Mouse (Mus musculus): ENCODE data around the gene Olfr913. TPM values are rescaled to one million over a fixed set of nuclear protein-coding genes. Genes with fewer than 3 reads are reported as not detected.

The Olfr913 gene
- not detected for total RNA-seq (2022)

DNA sequence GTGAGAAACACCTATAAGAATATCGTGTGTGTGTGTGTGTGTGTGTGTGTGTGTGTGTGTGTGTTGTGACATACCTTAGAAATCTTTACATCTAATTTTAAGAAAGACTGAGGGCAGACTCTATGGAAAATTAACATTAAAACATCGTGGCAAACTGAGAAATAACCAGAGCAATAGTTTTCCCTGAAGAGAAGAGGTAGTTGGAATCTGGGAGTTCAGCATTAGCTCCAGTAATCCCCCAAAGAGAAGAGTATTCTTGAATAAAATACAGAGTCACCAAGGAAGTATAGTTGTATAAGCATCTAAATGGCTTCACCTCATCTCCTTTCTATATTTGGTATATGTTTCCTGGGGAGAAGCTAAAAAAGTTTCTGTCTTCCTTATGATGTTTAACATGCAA is at the start of gene Olfr913:
Gene Olfr913 (plus strand): TSS at position 301 of the 400 bp plus-strand sequence.
- no peak for DNase-seq (ENCODE audit: low spot score in 2 of 2)

DNA sequence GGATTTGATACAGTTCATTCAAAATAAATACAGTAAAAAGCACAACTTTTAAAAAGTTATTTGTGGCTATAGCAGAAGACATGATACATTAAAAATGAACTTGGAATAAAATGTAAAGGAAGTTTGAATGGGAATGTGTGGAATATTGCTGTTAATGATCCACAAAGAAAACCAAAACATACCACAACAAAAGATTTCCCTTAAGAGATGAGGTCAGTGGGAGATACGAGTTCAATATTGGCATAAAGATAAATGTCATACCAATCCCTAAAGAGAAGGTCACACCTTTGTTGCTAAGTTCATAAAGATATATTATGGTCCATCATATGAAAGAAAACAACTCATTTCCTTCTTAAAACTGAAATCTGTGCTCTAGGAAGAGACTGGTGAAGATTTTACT is 12.7 kb upstream of the Olfr913 start, which contains the start of gene Olfr912:
Gene Olfr912 (plus strand): TSS at position 301 of the 400 bp plus-strand sequence.
- DNase-seq (ENCODE audit: low spot score in 2 of 2) = no peak

DNA sequence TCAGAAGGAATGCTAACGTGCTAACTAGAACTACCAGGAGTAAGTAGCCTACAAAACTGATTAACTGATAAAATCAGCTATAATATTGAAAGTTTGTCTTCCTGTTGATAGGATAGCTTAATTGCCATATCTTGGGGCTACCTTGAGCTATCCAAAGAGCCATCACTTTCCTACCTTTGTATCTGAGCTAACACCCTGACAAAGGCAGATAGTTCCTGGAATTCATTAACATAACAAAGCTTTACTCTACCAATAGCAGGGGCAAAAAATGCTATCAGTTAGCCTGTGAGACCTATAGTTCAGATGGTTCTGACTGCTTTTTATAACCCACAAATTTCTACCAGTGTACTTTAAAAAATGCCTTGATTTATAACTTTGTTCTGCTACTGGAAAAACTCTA is 1.5 kb upstream of the Olfr913 start:
- DNase-seq (ENCODE audit: low spot score in 2 of 2) = no peak

DNA sequence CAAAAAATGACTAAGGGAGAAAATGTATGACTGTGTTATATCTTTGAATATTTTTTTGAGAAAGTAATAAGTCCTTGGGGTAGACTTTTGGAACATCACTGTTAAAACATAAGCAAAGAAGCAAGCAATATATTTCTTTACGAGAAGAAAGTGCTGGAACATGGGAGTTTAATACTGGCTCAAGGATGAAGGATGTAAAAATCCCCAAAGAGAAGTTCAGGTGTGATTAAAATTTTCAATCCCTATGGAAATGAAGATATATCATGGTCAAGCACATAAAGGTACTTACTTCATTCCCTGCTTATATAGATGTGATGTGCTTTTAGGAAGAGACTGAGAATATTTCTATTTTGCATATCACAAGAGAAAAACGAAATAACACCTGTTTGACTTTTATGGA is 12.2 kb downstream of the Olfr913 start, which contains the start of gene Olfr914:
Gene Olfr914 (plus strand): TSS at position 301 of the 400 bp plus-strand sequence.
- DNase-seq (ENCODE audit: low spot score in 2 of 2) = no peak

DNA sequence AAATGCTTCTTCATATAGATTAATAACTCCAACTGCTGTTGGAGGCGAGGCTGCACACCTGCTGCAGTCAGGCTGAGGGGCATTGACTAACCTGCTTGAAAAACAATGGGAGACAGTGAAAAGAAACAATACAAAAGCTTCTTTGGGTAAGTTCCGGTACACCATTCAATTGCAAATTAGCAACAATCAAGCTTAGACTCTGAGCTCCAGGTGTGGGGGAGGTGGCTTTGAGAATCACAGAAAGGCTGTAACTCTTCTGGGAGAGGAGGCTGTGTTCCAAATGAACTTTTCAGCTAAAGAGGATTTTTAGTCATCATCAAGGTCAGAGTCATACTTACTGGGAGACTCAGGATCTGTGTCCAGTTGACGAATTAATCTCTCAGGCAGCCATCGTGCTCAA is 39.8 kb downstream of the Olfr913 start:
- no peak for DNase-seq (ENCODE audit: low spot score in 2 of 2)

Other genes with a start within 250 kb of the Olfr913 start
- not detected for gene Olfr898, start 244.3 kb upstream of the Olfr913 start, total RNA-seq (2022)
- not detected for gene Olfr250, start 225.9 kb upstream of the Olfr913 start, total RNA-seq (2022)
- not detected for gene Olfr251, start 215.7 kb upstream of the Olfr913 start, total RNA-seq (2022)
- not detected for gene Olfr147, start 191.1 kb upstream of the Olfr913 start, total RNA-seq (2022)
- gene Olfr901, start 163.3 kb upstream of the Olfr913 start, total RNA-seq (2022) = not detected
- gene Olfr902, start 145.1 kb upstream of the Olfr913 start, total RNA-seq (2022) = not detected
- gene Olfr904, start 129.6 kb upstream of the Olfr913 start, total RNA-seq (2022) = not detected
- gene Olfr905, start 121.7 kb upstream of the Olfr913 start, total RNA-seq (2022) = not detected
- not detected for gene Olfr906, start 105.7 kb upstream of the Olfr913 start, total RNA-seq (2022)
- gene Olfr907, start 97.0 kb upstream of the Olfr913 start, total RNA-seq (2022) = not detected
- gene Olfr911-ps1, start 71.2 kb upstream of the Olfr913 start, total RNA-seq (2022) = not detected
- gene Olfr910, start 54.9 kb upstream of the Olfr913 start, total RNA-seq (2022) = not detected
- not detected for gene Olfr912, start 12.6 kb upstream of the Olfr913 start, total RNA-seq (2022)
- gene Olfr914, start 12.3 kb downstream of the Olfr913 start, total RNA-seq (2022) = not detected
- not detected for gene Olfr916, start 67.1 kb downstream of the Olfr913 start, total RNA-seq (2022)
- gene Olfr917, start 73.1 kb downstream of the Olfr913 start, total RNA-seq (2022) = not detected
- gene Olfr918, start 81.8 kb downstream of the Olfr913 start, total RNA-seq (2022) = not detected
- not detected for gene Olfr919, start 110.9 kb downstream of the Olfr913 start, total RNA-seq (2022)
- 10 to 100 TPM; 13.2 to 24.4 (median 19.0) TPM for gene Vwa5a, start 125.5 kb downstream of the Olfr913 start, total RNA-seq (2022)
- gene Olfr920, start 159.5 kb downstream of the Olfr913 start, total RNA-seq (2022) = under 1 TPM in 3 of 4 experiments, not detected in 1; 0.05 to 0.18 (median 0.08) TPM
- gene Olfr921, start 180.3 kb downstream of the Olfr913 start, total RNA-seq (2022) = not detected
- gene Olfr922, start 221.9 kb downstream of the Olfr913 start, total RNA-seq (2022) = not detected
- not detected for gene Olfr923, start 233.8 kb downstream of the Olfr913 start, total RNA-seq (2022)

Data from layer of hippocampus, adult 8-10 months (tissue).